Mouse (Mus musculus): ENCODE data around the gene Mrpl55. TPM values are rescaled to one million over a fixed set of nuclear protein-coding genes. Genes with fewer than 3 reads are reported as not detected.

The Mrpl55 gene
- total and polyA plus RNA-seq, 3 experiments, result 68.5 to 75.5 TPM; not detected in 1

DNA sequence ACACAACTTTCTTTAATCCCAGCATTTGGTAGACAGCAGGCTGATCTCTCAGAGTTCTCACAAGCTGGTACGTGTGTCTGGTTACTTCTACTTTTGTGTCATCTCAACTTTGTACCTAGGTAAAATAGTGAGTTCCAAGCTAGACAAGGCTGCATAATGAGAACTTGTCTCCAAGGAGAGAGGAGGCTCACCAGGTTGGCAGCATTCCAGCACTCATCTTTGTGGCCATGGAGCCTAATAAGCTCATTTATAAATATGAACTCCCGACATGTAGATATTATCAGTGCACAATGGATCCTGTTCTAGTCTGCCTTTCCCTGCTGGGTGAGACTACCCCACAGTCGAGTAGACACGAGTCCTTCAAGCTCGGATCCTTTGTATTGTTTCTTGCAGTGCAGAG is 7.3 kb downstream of the Mrpl55 start:
- Histone ChIP-seq H3K9ac (ENCODE audit: control insufficient read depth, low read depth, low read length, poor library complexity, severe bottlenecking) (no peak overlapping the region), H3K4me3 (ENCODE audit: control insufficient read depth in 1 of 2, insufficient read depth in 1 of 2, low read depth in 2 of 2, low read length in 2 of 2) (no peak overlapping the region), H3K27me3 (ENCODE audit: control insufficient read depth in 1 of 2, insufficient read depth in 2 of 2, low read length in 2 of 2) (no peaks in the 10 kb centered on the region), H3K79me2 (ENCODE audit: control insufficient read depth, insufficient read depth, low read length, poor library complexity) (peaks cover 26% of the 10 kb centered on the region), H3K9me3 (replicated peaks; ENCODE audit: insufficient read depth, low read length) (no peaks in the 10 kb centered on the region), H3K4me1 (ENCODE audit: control insufficient read depth in 1 of 2, insufficient read depth in 2 of 2, low read length in 2 of 2) (peaks cover 2 to 19% of the 10 kb centered on the region in 2 experiments; a peak in 3 of 4 replicates), H3K36me3 (ENCODE audit: control insufficient read depth in 1 of 2, insufficient read depth in 2 of 2, low read length in 2 of 2) (peaks cover 18 to 34% of the 10 kb centered on the region in 2 experiments), H3K27ac (ENCODE audit: control insufficient read depth, low read depth, low read length) (no peak overlapping the region)
- no peak for TF ChIP-seq ZMIZ1 (IDR thresholded peaks at IDR 0.05; ENCODE audit: low read depth, low read length)
- TF ChIP-seq ZNF384 (IDR thresholded peaks at IDR 0.05; ENCODE audit: low read depth, low read length), result no peak
- no peak for TF ChIP-seq MXI1 (IDR thresholded peaks at IDR 0.05; ENCODE audit: low read depth, low read length)
- TF ChIP-seq MYB (IDR thresholded peaks at IDR 0.05; ENCODE audit: low read depth, low read length), result no peak
- TF ChIP-seq MAZ (IDR thresholded peaks at IDR 0.05; ENCODE audit: low read depth, low read length), result no peak
- no peak for TF ChIP-seq POLR2AphosphoS5 (IDR thresholded peaks at IDR 0.05; ENCODE audit: borderline replicate concordance, low read depth, low read length)
- TF ChIP-seq ELF1 (IDR thresholded peaks at IDR 0.05; ENCODE audit: low read depth, low read length), result no peak
- no peak for TF ChIP-seq NELFE (IDR thresholded peaks at IDR 0.05; ENCODE audit: low read depth, low read length)
- no peak for TF ChIP-seq ETS1 (IDR thresholded peaks at IDR 0.05; ENCODE audit: low read depth, low read length)
- TF ChIP-seq CTCF (IDR thresholded peaks at IDR 0.05 in 2 of 3, conservative IDR thresholded peaks at IDR 0.05 in 1 of 3; ENCODE audit: control insufficient read depth in 1 of 3, insufficient read depth in 1 of 3, low read depth in 2 of 3, low read length in 3 of 3, poor library complexity in 1 of 3, severe bottlenecking in 1 of 3), result no peak
- no peak for TF ChIP-seq SMC3 (IDR thresholded peaks at IDR 0.05; ENCODE audit: low read depth, low read length)
- no peak for TF ChIP-seq KAT2A (conservative IDR thresholded peaks at IDR 0.05; ENCODE audit: low read depth, low read length)
- no peak for TF ChIP-seq RAD21 (IDR thresholded peaks at IDR 0.05; ENCODE audit: low read depth, low read length)
- TF ChIP-seq NRF1 (IDR thresholded peaks at IDR 0.05; ENCODE audit: insufficient read depth, low read depth, low read length, poor library complexity, severe bottlenecking), result no peak
- TF ChIP-seq RCOR1 (IDR thresholded peaks at IDR 0.05; ENCODE audit: low read depth, low read length), result no peak
- no peak for DNase-seq (ENCODE audit: low read depth, low spot score)

DNA sequence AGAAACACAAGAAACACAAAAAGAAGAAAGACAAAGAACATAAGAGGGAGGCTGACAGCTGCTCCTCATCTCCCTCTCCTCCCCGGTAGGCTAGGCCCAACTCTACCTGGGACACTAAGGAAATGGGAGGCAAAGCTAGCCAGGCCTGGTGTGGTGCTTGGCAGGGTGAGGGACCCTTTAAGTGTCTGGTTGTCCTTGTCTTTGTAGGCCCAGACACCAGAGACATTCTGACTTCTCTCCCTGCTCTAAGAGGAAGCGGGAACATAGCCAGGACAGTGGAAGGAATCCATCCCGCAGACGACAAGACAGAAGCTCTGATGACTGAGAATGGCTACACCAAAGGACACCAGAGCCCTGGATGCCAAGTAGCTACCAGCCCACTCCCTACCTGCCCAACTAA is 7.7 kb downstream of the Mrpl55 start:
- TF ChIP-seq CTCF (IDR thresholded peaks at IDR 0.05 in 2 of 3, conservative IDR thresholded peaks at IDR 0.05 in 1 of 3; ENCODE audit: control insufficient read depth in 1 of 3, insufficient read depth in 1 of 3, low read depth in 2 of 3, low read length in 3 of 3, poor library complexity in 1 of 3, severe bottlenecking in 1 of 3), result no peak
- TF ChIP-seq POLR2AphosphoS5 (IDR thresholded peaks at IDR 0.05; ENCODE audit: borderline replicate concordance, low read depth, low read length), result 0 out of 2 replicates have a peak, but pooled peaks have one; percentile 36
- no peak for TF ChIP-seq E2F4 (IDR thresholded peaks at IDR 0.05; ENCODE audit: borderline replicate concordance, low read depth, low read length)
- TF ChIP-seq ZMIZ1 (IDR thresholded peaks at IDR 0.05; ENCODE audit: low read depth, low read length), result peak; percentile 13; the same call in 1 of the 2 replicates
- peak in 1 of 2 experiments; percentile 37; a peak in 1 of 4 replicates for TF ChIP-seq POLR2A (IDR thresholded peaks at IDR 0.05; ENCODE audit: control insufficient read depth in 1 of 2, insufficient read depth in 1 of 2, low read depth in 1 of 2, low read length in 2 of 2, poor library complexity in 1 of 2)
- no peak for TF ChIP-seq RAD21 (IDR thresholded peaks at IDR 0.05; ENCODE audit: low read depth, low read length)
- Histone ChIP-seq H3K27me3 (ENCODE audit: control insufficient read depth in 1 of 2, insufficient read depth in 2 of 2, low read length in 2 of 2) (no peaks in the 10 kb centered on the region), H3K27ac (ENCODE audit: control insufficient read depth, low read depth, low read length) (no peak overlapping the region), H3K9me3 (replicated peaks; ENCODE audit: insufficient read depth, low read length) (no peaks in the 10 kb centered on the region), H3K4me3 (ENCODE audit: control insufficient read depth in 1 of 2, insufficient read depth in 1 of 2, low read depth in 2 of 2, low read length in 2 of 2) (no peak overlapping the region), H3K36me3 (ENCODE audit: control insufficient read depth in 1 of 2, insufficient read depth in 2 of 2, low read length in 2 of 2) (peaks cover 18 to 38% of the 10 kb centered on the region in 2 experiments), H3K9ac (ENCODE audit: control insufficient read depth, low read depth, low read length, poor library complexity, severe bottlenecking) (no peak overlapping the region), H3K79me2 (ENCODE audit: control insufficient read depth, insufficient read depth, low read length, poor library complexity) (peaks cover 31% of the 10 kb centered on the region), H3K4me1 (ENCODE audit: control insufficient read depth in 1 of 2, insufficient read depth in 2 of 2, low read length in 2 of 2) (peaks cover 2 to 19% of the 10 kb centered on the region in 2 experiments; a peak in 3 of 4 replicates)
- DNase-seq (ENCODE audit: low read depth, low spot score), result peak; percentile 33
